Mouse (Mus musculus) embryonic facial prominence, embryonic 11.5 days (tissue): ENCODE results near the gene Cldn2. TPM values are rescaled to one million over a fixed set of nuclear protein-coding genes. Genes with fewer than 3 reads are reported as not detected.

ENCODE experiments used
- ATAC-seq: fragments of 200-750 bp; cut with Nextera tagmentation; replicated peaks from 2 replicates; pipeline ENCODE4 v1.8.0; 2017; ENCODE audit warnings: low read depth; ENCODE audit not compliant: insufficient number of reproducible peaks, low FRiP score, low TSS enrichment
- DNase-seq: peaks from one replicate; pipeline ENCODE4 v3.0.0-alpha.2; 2015; ENCODE audit warnings: low spot score
- H3K27ac ChIP-seq: fragments of 300-500 bp; sonication (generic); replicated peaks from 2 replicates; pipeline ENCODE4 v1.5.1; 2014; ENCODE audit warnings: mild to moderate bottlenecking, low read depth, low read length, control low read depth
- H3K27me3 ChIP-seq: fragments of 300-500 bp; sonication (generic); 2 replicates; pipeline ENCODE4 v1.6.1; 2014; ENCODE audit warnings: mild to moderate bottlenecking, low read length, moderate library complexity, mixed read lengths; ENCODE audit not compliant: control insufficient read depth, insufficient read depth
- H3K36me3 ChIP-seq: fragments of 300-500 bp; sonication (generic); replicated peaks from 2 replicates; pipeline ENCODE4 v1.6.1; 2014; ENCODE audit warnings: low read depth, mild to moderate bottlenecking, low read length, moderate library complexity, mixed read lengths; ENCODE audit not compliant: control insufficient read depth, insufficient read depth
- H3K4me1 ChIP-seq: fragments of 300-500 bp; sonication (generic); 2 replicates; pipeline ENCODE4 v1.6.1; 2014; ENCODE audit warnings: low read length, mixed read lengths; ENCODE audit not compliant: control insufficient read depth, insufficient read depth
- H3K4me2 ChIP-seq: fragments of 300-500 bp; sonication (generic); 2 replicates; pipeline ENCODE4 v1.6.1; 2014; ENCODE audit warnings: low read depth, mild to moderate bottlenecking, control low read depth, low read length, moderate library complexity
- H3K4me3 ChIP-seq: fragments of 300-500 bp; sonication (generic); 2 replicates; pipeline ENCODE4 v1.5.1; 2014; ENCODE audit warnings: low read depth, low read length, control low read depth
- H3K9ac ChIP-seq: fragments of 300-500 bp; sonication (generic); replicated peaks from 2 replicates; pipeline ENCODE4 v1.6.1; 2014; ENCODE audit warnings: mild to moderate bottlenecking, control low read depth, low read length
- H3K9me3 ChIP-seq: fragments of 300-500 bp; sonication (generic); replicated peaks from 2 replicates; pipeline ENCODE4 v1.6.1; 2016; ENCODE audit warnings: mild to moderate bottlenecking, low read length, inconsistent platforms, mixed read lengths; ENCODE audit not compliant: control insufficient read depth
- WGBS: fragments of 180-500 bp; shearing (Covaris S2); extraction: QIAGEN DNeasy Blood & Tissue Kit; methylation state at CpG from one replicate; pipeline ENCODE4 v1.1.7; 2014; 5-methylcytosine and 5-hydroxymethylcytosine counted together
- polyA plus RNA-seq: library from polyadenylated mRNA; unstranded; fragments of >200 nt; fragmentation: Nextera tagmentation; extraction: Ambion mirVana; gene quantifications from 2 replicates; pipeline ENCODE4 v1.2.1, GENCODE M21; 2014

The Cldn2 gene
- polyA plus RNA-seq, 1 experiment from 2014 or later: not detected

DNA sequence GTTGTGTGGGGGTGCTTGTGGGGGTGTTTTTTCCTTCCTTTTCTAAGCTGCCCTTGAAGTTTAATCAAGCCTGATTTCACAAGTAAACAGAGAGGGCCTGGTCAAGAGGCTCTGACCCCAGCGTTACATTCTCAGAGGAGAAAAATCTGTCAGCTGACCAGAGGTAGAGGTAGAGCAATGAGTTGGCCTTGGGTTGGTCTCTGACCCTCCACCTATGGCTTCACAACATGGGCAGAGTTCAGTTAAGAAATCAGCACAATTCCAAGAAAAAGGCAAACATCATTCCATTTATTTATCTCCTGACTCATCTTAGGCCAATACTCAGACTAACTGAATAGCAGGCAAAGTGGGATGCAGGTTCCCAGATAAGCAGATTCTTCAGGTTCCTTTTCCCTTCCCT lies 21.7 kb upstream of the Cldn2 start:
- Histone ChIP-seq H3K27me3 (no peaks in the 10 kb centered on the region; the same call in 1 of the 2 replicates), H3K9ac (no peak overlapping the region), H3K36me3 (no peaks in the 10 kb centered on the region), H3K4me1 (no peaks in the 10 kb centered on the region), H3K9me3 (no peaks in the 10 kb centered on the region), H3K4me3 (no peak overlapping the region), H3K27ac (no peak overlapping the region), H3K4me2 (no peak overlapping the region)
- 89% methylated on average over 1 of the region's 1 CpGs for WGBS
- ATAC-seq (no peak), DNase-seq (no peak)

DNA sequence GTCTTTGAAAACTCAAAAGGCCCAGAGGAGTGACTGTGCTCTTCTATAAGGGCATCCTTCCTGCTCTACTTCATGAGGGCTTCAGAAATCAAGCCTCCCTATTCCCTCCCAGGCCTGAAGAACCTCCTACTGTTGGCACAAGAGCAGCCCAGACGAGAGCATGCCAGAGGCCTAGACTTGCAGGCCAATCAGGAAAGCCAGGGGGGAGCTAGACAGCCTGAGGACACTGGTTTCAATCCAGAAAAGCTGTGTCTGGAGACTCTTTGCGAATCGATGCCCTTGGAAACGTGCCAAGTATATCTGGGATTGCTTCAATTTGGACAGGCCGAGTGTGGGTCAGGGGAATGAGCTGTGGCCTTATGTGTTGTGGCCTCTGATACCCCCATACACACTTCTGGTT lies 21.2 kb upstream of the Cldn2 start:
- DNase-seq (no peak), ATAC-seq (no peak)
- no peak overlapping the region for H3K9ac ChIP-seq
- no peaks in the 10 kb centered on the region for H3K4me1 ChIP-seq
- no peak overlapping the region for H3K4me3 ChIP-seq
- 80% methylated on average over 5 of the region's 5 CpGs for WGBS
- no peaks in the 10 kb centered on the region; the same call in 1 of the 2 replicates for H3K27me3 ChIP-seq
- H3K27ac ChIP-seq: no peak overlapping the region
- H3K36me3 ChIP-seq: no peaks in the 10 kb centered on the region
- no peak overlapping the region for H3K4me2 ChIP-seq
- no peaks in the 10 kb centered on the region for H3K9me3 ChIP-seq

DNA sequence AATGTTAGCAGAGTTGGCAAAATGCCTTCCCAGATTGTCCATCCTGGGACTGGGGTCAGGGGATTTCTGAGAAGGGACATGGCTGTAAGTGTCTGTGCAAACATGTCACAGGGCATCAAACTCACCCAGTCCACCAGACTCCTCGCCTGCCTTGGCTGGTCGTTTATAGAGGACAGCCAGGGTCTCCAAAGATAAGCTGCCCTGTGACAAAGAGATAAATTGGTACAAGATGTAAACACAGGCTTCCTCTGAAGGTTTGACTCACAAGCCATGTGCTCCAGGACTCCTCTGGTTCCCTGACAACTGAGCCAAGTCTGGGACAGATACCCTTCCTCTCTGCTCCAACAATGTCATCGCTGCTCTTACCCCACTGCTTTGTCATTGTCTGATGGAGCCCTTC lies 19.6 kb upstream of the Cldn2 start:
- 64% methylated on average over 3 of the region's 3 CpGs for WGBS
- Histone ChIP-seq H3K27ac (no peak overlapping the region), H3K9ac (no peak overlapping the region), H3K36me3 (no peaks in the 10 kb centered on the region), H3K4me2 (no peak overlapping the region), H3K4me3 (no peak overlapping the region), H3K27me3 (no peaks in the 10 kb centered on the region; the same call in 1 of the 2 replicates), H3K9me3 (no peaks in the 10 kb centered on the region), H3K4me1 (no peaks in the 10 kb centered on the region)
- ATAC-seq (no peak), DNase-seq (no peak)

DNA sequence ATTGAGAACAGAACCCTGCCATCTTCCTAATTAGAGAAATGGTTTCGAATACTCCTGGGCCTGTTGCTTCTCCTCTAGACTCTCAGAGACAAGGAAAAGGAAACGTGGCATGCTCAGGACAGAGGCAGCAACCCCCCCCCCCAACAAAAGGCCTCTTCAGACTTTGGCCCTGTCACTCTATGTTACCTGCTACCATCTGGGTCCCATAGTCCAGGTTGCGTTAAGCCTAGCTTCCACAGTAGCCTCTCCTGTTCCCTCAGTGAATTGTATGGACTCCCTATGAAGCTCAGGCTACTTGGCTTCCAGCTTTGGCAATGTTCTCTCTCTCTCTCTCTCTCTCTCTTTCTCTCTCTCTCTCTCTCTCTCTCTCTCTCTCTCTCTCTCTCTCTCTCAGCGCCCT lies 19.1 kb upstream of the Cldn2 start:
- H3K27me3 ChIP-seq: no peaks in the 10 kb centered on the region; the same call in 1 of the 2 replicates
- H3K36me3 ChIP-seq: no peaks in the 10 kb centered on the region
- H3K4me1 ChIP-seq: no peaks in the 10 kb centered on the region
- no peak overlapping the region for H3K27ac ChIP-seq
- 66% methylated on average over 4 of the region's 4 CpGs for WGBS
- H3K9ac ChIP-seq: no peak overlapping the region
- ATAC-seq (no peak), DNase-seq (no peak)
- no peaks in the 10 kb centered on the region for H3K9me3 ChIP-seq
- no peak overlapping the region for H3K4me3 ChIP-seq
- H3K4me2 ChIP-seq: no peak overlapping the region

DNA sequence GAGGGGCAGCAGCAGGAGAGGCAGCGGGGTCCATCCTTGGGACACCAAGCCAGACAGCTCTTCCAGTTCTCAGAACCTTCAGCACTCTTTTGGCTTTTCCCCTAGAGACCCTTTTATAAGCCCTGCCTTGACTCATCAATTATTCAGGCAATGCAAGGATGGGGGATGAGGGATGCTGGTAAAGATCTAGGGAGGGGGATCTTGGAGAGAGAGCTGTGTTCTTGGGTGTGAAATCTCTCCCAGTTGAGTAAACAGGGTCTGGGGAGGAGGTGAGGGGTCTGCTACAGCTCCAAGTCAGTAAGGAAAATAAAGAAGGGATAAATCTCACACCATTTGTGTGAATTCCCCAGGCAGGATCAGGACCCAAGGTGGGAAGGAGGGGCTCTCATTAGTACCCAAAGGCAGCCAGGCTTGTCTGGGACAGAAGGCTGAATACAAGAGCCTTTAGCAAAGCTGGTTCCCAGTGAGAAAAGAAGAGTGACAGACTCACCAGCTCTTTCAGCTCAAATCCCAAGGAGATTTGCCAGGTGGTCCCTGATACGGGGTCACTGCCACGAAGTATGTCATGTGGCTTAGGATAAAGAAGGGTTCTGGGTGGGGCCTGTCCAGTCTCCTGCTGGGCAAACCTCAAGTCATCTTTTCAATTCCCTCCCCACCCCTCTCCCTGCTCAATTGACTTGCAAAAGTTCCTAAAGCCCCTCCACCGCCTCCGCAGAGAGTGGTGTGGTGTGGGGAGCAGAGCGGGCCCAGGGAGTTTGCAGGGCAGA lies 18.2 kb upstream of the Cldn2 start, which contains the start of gene Ripply1:
Gene Ripply1, minus strand, starts transcription at position 76 of the 767 bp plus-strand sequence.
- Histone ChIP-seq H3K9ac (no peak within 1 kb of the TSS), H3K27me3 (no peaks in the 10 kb centered on the region; the same call in 1 of the 2 replicates), H3K4me2 (no peak within 1 kb of the TSS), H3K36me3 (no peaks in the 10 kb centered on the region), H3K4me1 (no peaks in the 10 kb centered on the region), H3K4me3 (no peak within 1 kb of the TSS), H3K9me3 (no peaks in the 10 kb centered on the region), H3K27ac (no peak within 1 kb of the TSS)
- WGBS: 34% methylated on average over 6 of the region's 6 CpGs
- DNase-seq (no peak), ATAC-seq (no peak)

DNA sequence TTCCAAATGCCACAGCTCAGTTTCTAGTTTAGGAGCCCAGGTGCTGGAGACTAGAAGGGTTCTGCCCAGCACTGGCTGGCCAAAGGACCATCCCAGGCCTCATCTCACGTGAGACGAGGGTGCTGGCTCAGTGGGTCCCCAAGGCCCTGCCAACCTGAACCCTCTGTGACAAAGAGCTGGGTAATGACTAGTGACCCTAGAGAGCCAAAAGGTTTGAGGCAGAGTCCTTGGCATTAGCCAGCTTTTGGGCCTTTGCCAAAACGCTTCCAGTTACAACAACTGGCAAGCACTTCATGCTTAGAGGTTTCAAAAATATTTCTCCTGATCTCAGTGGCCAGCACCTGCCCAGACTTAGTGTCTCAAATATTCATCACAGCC lies 17.6 kb upstream of the Cldn2 start:
- no peaks in the 10 kb centered on the region; the same call in 1 of the 2 replicates for H3K27me3 ChIP-seq
- no peak overlapping the region for H3K4me3 ChIP-seq
- no peaks in the 10 kb centered on the region for H3K9me3 ChIP-seq
- H3K4me1 ChIP-seq: no peaks in the 10 kb centered on the region
- no peak overlapping the region for H3K9ac ChIP-seq
- ATAC-seq (no peak), DNase-seq (no peak)
- no peak overlapping the region for H3K4me2 ChIP-seq
- no peaks in the 10 kb centered on the region for H3K36me3 ChIP-seq
- WGBS: 52% methylated on average over 3 of the region's 3 CpGs
- no peak overlapping the region for H3K27ac ChIP-seq

DNA sequence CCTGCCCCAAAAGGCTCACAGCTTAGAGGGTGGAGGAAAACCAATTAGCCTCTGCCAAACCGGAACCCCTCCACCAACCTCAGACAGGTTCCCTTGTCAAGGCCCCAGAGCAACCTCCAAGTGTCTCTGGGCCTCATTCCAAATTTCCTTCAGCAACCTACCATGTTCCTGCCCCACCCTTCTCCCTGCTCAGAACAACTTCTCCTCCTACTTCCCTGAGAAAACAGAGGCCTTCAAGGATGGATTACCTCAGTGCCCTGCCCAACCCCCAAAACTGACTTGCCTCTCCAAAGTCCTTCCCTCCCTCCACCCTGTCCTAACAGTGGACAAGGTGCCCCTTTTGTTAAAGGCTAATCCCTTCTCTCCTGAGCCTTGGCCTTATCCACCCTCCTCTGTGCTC lies 14.9 kb upstream of the Cldn2 start:
- H3K9me3 ChIP-seq: no peaks in the 10 kb centered on the region
- H3K4me2 ChIP-seq: no peak overlapping the region
- WGBS: 43% methylated on average over 1 of the region's 1 CpGs
- H3K36me3 ChIP-seq: no peaks in the 10 kb centered on the region
- no peak overlapping the region for H3K27ac ChIP-seq
- ATAC-seq (no peak), DNase-seq (no peak)
- H3K4me3 ChIP-seq: no peak overlapping the region
- no peaks in the 10 kb centered on the region for H3K4me1 ChIP-seq
- H3K9ac ChIP-seq: no peak overlapping the region
- H3K27me3 ChIP-seq: no peaks in the 10 kb centered on the region; the same call in 1 of the 2 replicates

DNA sequence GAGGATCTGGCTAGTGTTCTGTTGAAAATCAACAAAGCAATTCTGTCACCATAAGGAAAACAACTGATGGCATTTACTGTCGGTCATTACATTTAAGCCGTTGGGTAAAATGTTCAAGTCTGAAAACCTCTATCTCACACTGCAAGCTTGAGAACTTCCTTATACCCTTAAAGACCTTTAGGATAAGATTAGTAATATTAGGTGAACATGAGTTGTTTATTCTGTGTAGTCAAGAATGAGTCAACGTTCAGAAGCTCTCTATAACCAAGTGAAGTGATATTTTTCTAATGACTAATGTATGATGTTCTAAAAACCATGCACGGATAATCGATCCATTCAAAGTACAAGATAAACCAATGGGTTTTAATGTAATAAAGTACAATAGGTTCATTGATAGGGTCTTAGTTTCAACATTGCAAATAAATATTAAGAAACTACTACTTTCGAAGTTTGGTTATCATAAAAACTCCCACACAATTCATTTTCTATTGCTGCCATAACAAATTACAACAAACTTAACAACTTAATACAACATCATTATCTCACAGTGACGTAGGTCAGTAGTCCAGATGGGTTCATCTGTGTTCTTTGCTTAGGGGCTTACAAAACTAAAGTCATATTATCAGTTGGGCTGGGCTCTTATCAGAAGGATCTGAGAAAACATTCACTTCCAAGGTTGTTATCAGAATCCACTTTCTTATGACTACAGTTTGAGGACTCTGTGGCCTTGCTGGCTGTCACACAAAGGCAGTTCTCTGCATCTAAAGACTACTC lies 6.4 kb upstream of the Cldn2 start:
- ATAC-seq (no peak), DNase-seq (no peak)
- 83% methylated on average over 7 of the region's 7 CpGs for WGBS
- Histone ChIP-seq H3K9ac (no peak overlapping the region), H3K4me3 (no peak overlapping the region), H3K4me1 (no peaks in the 10 kb centered on the region), H3K27ac (no peak overlapping the region), H3K9me3 (no peaks in the 10 kb centered on the region), H3K27me3 (no peaks in the 10 kb centered on the region), H3K4me2 (no peak overlapping the region), H3K36me3 (no peaks in the 10 kb centered on the region)
